Mouse (Mus musculus) forebrain, embryonic 13.5 days (tissue): ENCODE measurements around the gene Aif1l. TPM values are rescaled to one million over a fixed set of nuclear protein-coding genes. Genes with fewer than 3 reads are reported as not detected.
A peak's percentile ranks its signal among the peaks of the same experiment; 100 is the strongest.
"Not testable (repeated sequence)": the region's sequence is repeated elsewhere in the genome, so short reads cannot be mapped to it uniquely, and the experiment has no call there.

Experiments
- ATAC-seq: fragments of 200-750 bp; cut with Nextera tagmentation; 2 replicates; pipeline ENCODE4 v1.8.0; 2017
- H3K27ac ChIP-seq: fragments of 300-500 bp; sonication (generic); 2 replicates; pipeline ENCODE4 v1.5.1; 2015; ENCODE audit warnings: inconsistent platforms, mild to moderate bottlenecking, moderate library complexity
- H3K27me3 ChIP-seq: fragments of 300-500 bp; sonication (generic); 2 replicates; pipeline ENCODE4 v1.6.1; 2015; ENCODE audit warnings: mild to moderate bottlenecking, inconsistent platforms
- H3K36me3 ChIP-seq: fragments of 300-500 bp; sonication (generic); 2 replicates; pipeline ENCODE4 v1.6.1; 2015; ENCODE audit warnings: mild to moderate bottlenecking, inconsistent platforms; ENCODE audit not compliant: poor library complexity, severe bottlenecking
- H3K4me1 ChIP-seq: fragments of 300-500 bp; sonication (generic); 2 replicates; pipeline ENCODE4 v1.6.1; 2015; ENCODE audit warnings: inconsistent platforms
- H3K4me2 ChIP-seq: fragments of 300-500 bp; sonication (generic); 2 replicates; pipeline ENCODE4 v1.6.1; 2015; ENCODE audit warnings: inconsistent platforms, mild to moderate bottlenecking, moderate library complexity
- H3K4me3 ChIP-seq: fragments of 300-500 bp; sonication (generic); 2 replicates; pipeline ENCODE4 v1.5.1; 2015; ENCODE audit warnings: mild to moderate bottlenecking, inconsistent platforms
- H3K9ac ChIP-seq: fragments of 300-500 bp; sonication (generic); 2 replicates; pipeline ENCODE4 v1.6.1; 2015; ENCODE audit warnings: mild to moderate bottlenecking, inconsistent platforms
- H3K9me3 ChIP-seq: fragments of 300-500 bp; sonication (generic); replicated peaks from 2 replicates; pipeline ENCODE4 v1.6.1; 2016; ENCODE audit warnings: inconsistent platforms
- WGBS: fragments of 180-500 bp; shearing (Covaris S2); methylation state at CpG from one replicate; pipeline ENCODE4 v1.1.7; 2015; 5-methylcytosine and 5-hydroxymethylcytosine counted together
- polyA plus RNA-seq: library from polyadenylated mRNA; unstranded; fragments of >200 nt; fragmentation: Nextera tagmentation; extraction: Ambion mirVana; gene quantifications from 2 replicates; pipeline ENCODE4 v1.2.1, GENCODE M21; 2015

Gene Aif1l
- 68.7 and 74.8 TPM in 2 replicates for polyA plus RNA-seq

GRCm38 (mm10) chr2:31950058-31950871 is at the start of gene Aif1l:
Aif1l (plus strand) TSS chr2:31950139.
- Histone ChIP-seq H3K4me3 (peak within 1 kb of the TSS; percentile 83), H3K36me3 (peaks cover 33% of the 10 kb centered on the region; the same call in 1 of the 2 replicates), H3K4me2 (peak within 1 kb of the TSS; percentile 92), H3K27me3 (peaks cover 4% of the 10 kb centered on the region; the same call in 1 of the 2 replicates), H3K9me3 (no peaks in the 10 kb centered on the region), H3K4me1 (peaks cover 44% of the 10 kb centered on the region), H3K27ac (peak within 1 kb of the TSS; percentile 40), H3K9ac (peak within 1 kb of the TSS; percentile 83)
- under 1% methylated on average over 65 of the region's 66 CpGs for WGBS
- peak; percentile 77 for ATAC-seq

- Histone ChIP-seq H3K27me3 (0 out of 2 replicates have a peak, but pooled peaks cover 4% of the 10 kb centered on the region), H3K9ac (no peak overlapping the region), H3K9me3 (no peaks in the 10 kb centered on the region), H3K4me3 (no peak overlapping the region), H3K4me2 (no peak overlapping the region), H3K27ac (no peak overlapping the region), H3K36me3 (no peaks in the 10 kb centered on the region), H3K4me1 (peaks cover 11% of the 10 kb centered on the region; the same call in 1 of the 2 replicates)
- ATAC-seq, result no peak
- 71% methylated on average over 4 of the region's 4 CpGs for WGBS
Measured at GRCm38 (mm10) chr2:31900932-31901331, 49.0 kb upstream of the Aif1l start.

GRCm38 (mm10) chr2:31901659-31902362 is 48.1 kb upstream of the Aif1l start:
- Histone ChIP-seq H3K27me3 (0 out of 2 replicates have a peak, but pooled peaks cover 4% of the 10 kb centered on the region), H3K4me1 (peaks cover 11% of the 10 kb centered on the region; the same call in 1 of the 2 replicates), H3K4me3 (no peak overlapping the region), H3K9me3 (no peaks in the 10 kb centered on the region), H3K36me3 (no peaks in the 10 kb centered on the region), H3K9ac (no peak overlapping the region), H3K4me2 (no peak overlapping the region), H3K27ac (no peak overlapping the region)
- 72% methylated on average over 4 of the region's 4 CpGs for WGBS
- ATAC-seq, result no peak

GRCm38 (mm10) chr2:31904089-31904488 is 45.9 kb upstream of the Aif1l start:
- 0 out of 2 replicates have a peak, but pooled peaks cover 4% of the 10 kb centered on the region for H3K27me3 ChIP-seq
- no peak overlapping the region for H3K4me3 ChIP-seq
- peaks cover 11% of the 10 kb centered on the region; the same call in 1 of the 2 replicates for H3K4me1 ChIP-seq
- no peak for ATAC-seq
- no peak overlapping the region for H3K9ac ChIP-seq
- H3K4me2 ChIP-seq, result no peak overlapping the region
- H3K36me3 ChIP-seq, result no peaks in the 10 kb centered on the region
- no peak overlapping the region for H3K27ac ChIP-seq
- WGBS, result 21% methylated on average over 6 of the region's 6 CpGs
- H3K9me3 ChIP-seq, result no peaks in the 10 kb centered on the region

- Histone ChIP-seq H3K27me3 (0 out of 2 replicates have a peak, but pooled peaks cover 4% of the 10 kb centered on the region), H3K9me3 (no peaks in the 10 kb centered on the region), H3K4me1 (peaks cover 11% of the 10 kb centered on the region; the same call in 1 of the 2 replicates), H3K9ac (no peak overlapping the region), H3K4me2 (no peak overlapping the region), H3K27ac (no peak overlapping the region), H3K4me3 (no peak overlapping the region), H3K36me3 (no peaks in the 10 kb centered on the region)
- ATAC-seq, result no peak
- WGBS, result 7% methylated on average over 8 of the region's 8 CpGs
Measured at GRCm38 (mm10) chr2:31904622-31905021, 45.3 kb upstream of the Aif1l start.

- 48% methylated on average over 9 of the region's 9 CpGs for WGBS
- Histone ChIP-seq H3K36me3 (no peaks in the 10 kb centered on the region), H3K9ac (no peak overlapping the region), H3K4me3 (no peak overlapping the region), H3K4me1 (peaks cover 11% of the 10 kb centered on the region; the same call in 1 of the 2 replicates), H3K27ac (no peak overlapping the region), H3K9me3 (no peaks in the 10 kb centered on the region), H3K4me2 (no peak overlapping the region), H3K27me3 (0 out of 2 replicates have a peak, but pooled peaks cover 4% of the 10 kb centered on the region)
- no peak for ATAC-seq
Measured at GRCm38 (mm10) chr2:31905682-31906081, 44.3 kb upstream of the Aif1l start.

- Histone ChIP-seq H3K9me3 (no peaks in the 10 kb centered on the region), H3K27me3 (0 out of 2 replicates have a peak, but pooled peaks cover 4% of the 10 kb centered on the region), H3K9ac (no peak overlapping the region), H3K4me3 (no peak overlapping the region), H3K36me3 (no peaks in the 10 kb centered on the region), H3K4me1 (peaks cover 11% of the 10 kb centered on the region; the same call in 1 of the 2 replicates), H3K27ac (no peak overlapping the region), H3K4me2 (no peak overlapping the region)
- ATAC-seq, result no peak
- 86% methylated on average over 9 of the region's 9 CpGs for WGBS
Measured at GRCm38 (mm10) chr2:31906407-31906806, 43.5 kb upstream of the Aif1l start.

- Histone ChIP-seq H3K4me1 (no peaks in the 10 kb centered on the region), H3K36me3 (no peaks in the 10 kb centered on the region), H3K9ac (no peak overlapping the region), H3K27ac (no peak overlapping the region), H3K9me3 (no peaks in the 10 kb centered on the region), H3K4me2 (no peak overlapping the region), H3K4me3 (no peak overlapping the region), H3K27me3 (no peaks in the 10 kb centered on the region)
- WGBS, result 69% methylated on average over 4 of the region's 4 CpGs
- ATAC-seq, result no peak
Measured at GRCm38 (mm10) chr2:31912575-31912974, 37.4 kb upstream of the Aif1l start.

- H3K4me3 ChIP-seq, ATAC-seq, H3K4me1 ChIP-seq, H3K9ac ChIP-seq, H3K27me3 ChIP-seq, H3K4me2 ChIP-seq, H3K9me3 ChIP-seq, H3K27ac ChIP-seq, H3K36me3 ChIP-seq: not testable (repeated sequence)
Measured at GRCm38 (mm10) chr2:31914213-31914612, 35.7 kb upstream of the Aif1l start.

- Histone ChIP-seq H3K9ac (no peak overlapping the region), H3K27ac (no peak overlapping the region), H3K4me1 (no peaks in the 10 kb centered on the region), H3K9me3 (no peaks in the 10 kb centered on the region), H3K4me3 (no peak overlapping the region), H3K27me3 (no peaks in the 10 kb centered on the region), H3K4me2 (no peak overlapping the region), H3K36me3 (no peaks in the 10 kb centered on the region)
- 23% methylated on average over 4 of the region's 4 CpGs for WGBS
- ATAC-seq, result no peak
Measured at GRCm38 (mm10) chr2:31915112-31915511, 34.8 kb upstream of the Aif1l start.

- Histone ChIP-seq H3K4me1 (no peaks in the 10 kb centered on the region), H3K36me3 (no peaks in the 10 kb centered on the region), H3K4me3 (no peak overlapping the region), H3K4me2 (no peak overlapping the region), H3K9me3 (no peaks in the 10 kb centered on the region), H3K27ac (no peak overlapping the region), H3K9ac (no peak overlapping the region), H3K27me3 (peaks cover 3% of the 10 kb centered on the region; the same call in 1 of the 2 replicates)
- ATAC-seq, result no peak
- WGBS, result 29% methylated on average over 4 of the region's 4 CpGs
Measured at GRCm38 (mm10) chr2:31917636-31918035, 32.3 kb upstream of the Aif1l start.

- H3K36me3 ChIP-seq, result no peaks in the 10 kb centered on the region
- H3K4me1 ChIP-seq, result no peaks in the 10 kb centered on the region
- H3K4me3 ChIP-seq, result no peak overlapping the region
- no peak overlapping the region for H3K27ac ChIP-seq
- H3K9me3 ChIP-seq, result no peaks in the 10 kb centered on the region
- ATAC-seq, result no peak
- H3K27me3 ChIP-seq, result peaks cover 6% of the 10 kb centered on the region; the same call in 1 of the 2 replicates
- no peak overlapping the region for H3K4me2 ChIP-seq
- 72% methylated on average over 4 of the region's 4 CpGs for WGBS
- no peak overlapping the region for H3K9ac ChIP-seq
Measured at GRCm38 (mm10) chr2:31923645-31924044, 26.3 kb upstream of the Aif1l start.
